ENCODE assay signal across 9 mouse cellular contexts in the genomic region with DNA sequence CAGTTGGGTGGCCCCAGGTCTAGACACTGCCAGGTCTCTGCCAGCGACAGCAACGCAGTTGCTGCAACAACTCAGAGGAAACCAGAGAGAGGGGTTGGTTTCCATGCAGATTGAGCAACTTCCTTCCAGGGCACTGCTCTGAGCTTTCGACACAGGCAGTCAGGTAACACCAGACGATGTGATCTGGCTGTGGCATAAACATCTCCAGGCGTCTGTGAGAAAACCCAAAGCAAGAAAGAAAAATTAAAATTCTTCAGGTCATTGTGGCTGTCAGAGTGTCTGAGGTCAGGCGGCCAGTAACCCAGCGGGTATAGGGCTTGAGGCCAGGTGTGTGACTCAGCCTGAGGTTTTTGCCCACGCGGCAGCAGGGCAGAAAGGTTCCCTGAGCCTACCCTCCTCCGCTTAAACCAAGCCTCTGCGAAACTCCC.
DNase-seq lines count a peak whose midpoint lies in the region; ATAC-seq lines count a peak whose summit lies in the region.
"Had no signal": no experiment of that assay in that cellular context is flagged by ENCODE, and none has a peak within 500 bp of the region (broad histone marks: within the 10 kb centered on the region; RNA-seq: fewer than 3 reads in every experiment).

No protein-coding gene starts in this region.

- H3K27me3 ChIP-seq in hindbrain, embryonic 13.5 days: no peaks in the 10 kb centered on the region
- H3K27me3 ChIP-seq: limb, embryonic 15.5 days had no signal

- 78% methylated on average over 11 of the region's 11 CpGs for WGBS in hindbrain, embryonic 13.5 days

- no peak overlapping the region for H3K4me3 ChIP-seq in hindbrain, embryonic 13.5 days
- H3K4me3 ChIP-seq: limb, embryonic 15.5 days had no signal

- no peak for ATAC-seq in hindbrain, embryonic 13.5 days (ENCODE audit: low FRiP score)

- H3K36me3 ChIP-seq in hindbrain, embryonic 13.5 days: no peaks in the 10 kb centered on the region
- H3K36me3 ChIP-seq: limb, embryonic 15.5 days had no signal

- peak; percentile 37 for DNase-seq in layer of hippocampus, adult 11-12 months (ENCODE audit: low spot score)
- DNase-seq in layer of hippocampus, postnatal 25 days (ENCODE audit: extremely low spot score in 1 of 2, low spot score in 1 of 2): no peak
- peak; percentile 73 to 79 for DNase-seq in cerebellum, postnatal 14 days
- peak; percentile 73 for DNase-seq in lung, postnatal 25 days (ENCODE audit: low spot score)
- peak; percentile 63 to 72 for DNase-seq in thymus, postnatal 36 days
- DNase-seq in kidney, postnatal 10 days: no peak
- DNase-seq in neural tube, embryonic 10.5 days (ENCODE audit: extremely low spot score, low spot score): no peak

- no peak overlapping the region for H3K27ac ChIP-seq in hindbrain, embryonic 13.5 days
- H3K27ac ChIP-seq: limb, embryonic 15.5 days had no signal

- no peaks in the 10 kb centered on the region for H3K9me3 ChIP-seq in hindbrain, embryonic 13.5 days
- H3K9me3 ChIP-seq: limb, embryonic 15.5 days had no signal

- H3K4me2 ChIP-seq in hindbrain, embryonic 13.5 days: no peak overlapping the region
- H3K4me2 ChIP-seq: limb, embryonic 15.5 days had no signal

- 0 out of 2 replicates have a peak, but pooled peaks cover 3% of the 10 kb centered on the region for H3K4me1 ChIP-seq in hindbrain, embryonic 13.5 days (replicated peaks)
- H3K4me1 ChIP-seq: limb, embryonic 15.5 days had no signal

- H3K9ac ChIP-seq in hindbrain, embryonic 13.5 days: no peak overlapping the region
- H3K9ac ChIP-seq: limb, embryonic 15.5 days had no signal

Comparison
In these comparisons a context has a peak if more than half of its experiments do, and no peak if none do; other contexts are left out.
1. DNase-seq: peak in layer of hippocampus, adult 11-12 months (single experiment), cerebellum, postnatal 14 days (2 of 2), lung, postnatal 25 days (single experiment) and thymus, postnatal 36 days (2 of 2); none in layer of hippocampus, postnatal 25 days (0 of 2), kidney, postnatal 10 days (single experiment) and neural tube, embryonic 10.5 days (single experiment).